Mouse (Mus musculus): ENCODE measurements around the gene Selenbp2.
"Not testable (repeated sequence)": the region's sequence is repeated elsewhere in the genome, so short reads cannot be mapped to it uniquely, and the experiment has no call there.

GRCm38 (mm10) chr3:94675101-94675500, 18.3 kb upstream of the Selenbp2 start:
- not testable (repeated sequence) for TF ChIP-seq CTCF (IDR thresholded peaks at IDR 0.05; ENCODE audit: low read depth, low read length); POLR2AphosphoS5 (IDR thresholded peaks at IDR 0.05; ENCODE audit: insufficient replicate concordance, low read depth, low read length); GATA1 (IDR thresholded peaks at IDR 0.05; ENCODE audit: borderline replicate concordance, low read length); GATA2 (IDR thresholded peaks at IDR 0.05; ENCODE audit: borderline replicate concordance, low read depth, low read length)
